In the genomic region with DNA sequence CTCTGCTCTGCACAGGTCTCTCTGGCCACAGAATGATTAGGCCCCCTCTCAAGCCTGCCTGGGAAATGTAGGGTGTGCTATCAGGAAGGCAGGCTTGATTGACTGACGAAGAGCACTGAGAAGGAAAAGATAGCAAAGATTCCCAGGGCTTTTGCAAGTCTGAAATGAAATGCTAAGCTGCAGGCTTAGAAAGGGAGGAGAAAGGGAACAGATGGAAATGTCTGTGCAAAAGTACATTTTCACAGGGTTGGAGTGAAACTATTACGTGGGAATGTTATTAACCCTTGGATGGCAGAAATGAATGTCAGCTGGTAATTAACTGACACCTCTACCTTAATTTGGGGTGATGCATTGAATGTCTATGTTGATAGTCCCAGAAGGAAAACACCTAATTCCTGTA, we compare ENCODE assay signal across 13 mouse cellular contexts.
"Had no signal": no experiment of that assay in that cellular context is flagged by ENCODE, and none has a peak within 500 bp of the region (broad histone marks: within the 10 kb centered on the region; RNA-seq: fewer than 3 reads in every experiment).

No protein-coding gene starts in this region.

- H3K9ac ChIP-seq: kidney, embryonic 15.5 days; liver, embryonic 14.5 days; liver, postnatal 0 days; lung, embryonic 14.5 days; midbrain, embryonic 12.5 days had no signal

- DNase-seq: kidney, adult 8-10 months; kidney, postnatal 10 days; kidney, postnatal 36 days; liver, postnatal 0 days; lung, embryonic 14.5 days; thymus, postnatal 25 days had no signal

- H3K27ac ChIP-seq: kidney, embryonic 15.5 days; liver, embryonic 14.5 days; macrophage; midbrain, embryonic 12.5 days; stomach, postnatal 0 days had no signal

- H3K27me3 ChIP-seq: kidney, embryonic 15.5 days; midbrain, embryonic 12.5 days had no signal

- H3K36me3 ChIP-seq: kidney, embryonic 15.5 days; midbrain, embryonic 12.5 days had no signal

- H3K4me1 ChIP-seq: kidney, embryonic 15.5 days had no signal

- H3K9me3 ChIP-seq: kidney, embryonic 15.5 days; midbrain, embryonic 12.5 days had no signal

- ATAC-seq: liver, postnatal 0 days; lung, postnatal 0 days; midbrain, embryonic 16.5 days had no signal

- H3K4me2 ChIP-seq: kidney, embryonic 15.5 days; lung, embryonic 14.5 days; midbrain, embryonic 12.5 days had no signal

- H3K4me3 ChIP-seq: kidney, embryonic 15.5 days; midbrain, embryonic 12.5 days had no signal
